Mouse (Mus musculus) bone marrow, adult 2 months (tissue): ENCODE measurements at regions not wholly inside any gene's neighbourhood (a gene's known extent, or its start where the extent isn't known, plus 50 kb on each side); places are given as distances from the start of the nearest gene placed in this dataset.

ENCODE experiments used
- CTCF ChIP-seq: fragments of 200-500 bp; IDR thresholded peaks from 2 replicates; pipeline ENCODE4 v1.5.1; 2011; ENCODE audit warnings: low read length, control low read depth; ENCODE audit not compliant: control insufficient read depth, insufficient read depth
- POLR2A ChIP-seq: fragments of 200-500 bp; IDR thresholded peaks from 2 replicates; pipeline ENCODE4 v1.6.1; 2011; ENCODE audit warnings: low read depth, mild to moderate bottlenecking, control low read depth, low read length, borderline replicate concordance; ENCODE audit not compliant: control insufficient read depth

GRCm38 (mm10) chr3:58238111-58238510 is 176.4 kb upstream of the Tsc22d2 start:
- no peak for TF ChIP-seq CTCF
- no peak for TF ChIP-seq POLR2A
